Mouse (Mus musculus) midbrain, embryonic 14.5 days (tissue): ENCODE measurements around the gene Ksr2. TPM values are rescaled to one million over a fixed set of nuclear protein-coding genes. Genes with fewer than 3 reads are reported as not detected.

Experiments
- ATAC-seq: fragments of 200-750 bp; cut with Nextera tagmentation; 2 replicates; pipeline ENCODE4 v1.8.0; 2017; ENCODE audit warnings: moderate number of reproducible peaks, moderate library complexity; ENCODE audit not compliant: low FRiP score, low TSS enrichment
- DNase-seq: peaks from one replicate; pipeline ENCODE4 v3.0.0-alpha.2; 2015
- H3K27ac ChIP-seq: fragments of 300-500 bp; sonication (generic); replicated peaks from 2 replicates; pipeline ENCODE4 v1.5.1; 2014; ENCODE audit warnings: mild to moderate bottlenecking, low read depth, low read length, moderate library complexity
- H3K27me3 ChIP-seq: fragments of 300-500 bp; sonication (generic); 2 replicates; pipeline ENCODE4 v1.6.1; 2014; ENCODE audit warnings: low read length, control low read depth, mixed read lengths; ENCODE audit not compliant: control insufficient read depth, insufficient read depth
- H3K36me3 ChIP-seq: fragments of 300-500 bp; sonication (generic); 2 replicates; pipeline ENCODE4 v1.6.1; 2014; ENCODE audit warnings: low read length, control low read depth; ENCODE audit not compliant: control insufficient read depth, insufficient read depth
- H3K4me1 ChIP-seq: fragments of 300-500 bp; sonication (generic); 2 replicates; pipeline ENCODE4 v1.6.1; 2014; ENCODE audit warnings: mild to moderate bottlenecking, antibody characterized with exemption, low read length, control low read depth; ENCODE audit not compliant: control insufficient read depth, insufficient read depth
- H3K4me2 ChIP-seq: fragments of 300-500 bp; sonication (generic); 2 replicates; pipeline ENCODE4 v1.6.1; 2014; ENCODE audit warnings: mild to moderate bottlenecking, low read length, moderate library complexity
- H3K4me3 ChIP-seq: fragments of 300-500 bp; sonication (generic); replicated peaks from 2 replicates; pipeline ENCODE4 v1.5.1; 2014; ENCODE audit warnings: low read depth, low read length
- H3K9ac ChIP-seq: fragments of 300-500 bp; sonication (generic); replicated peaks from 2 replicates; pipeline ENCODE4 v1.6.1; 2014; ENCODE audit warnings: mild to moderate bottlenecking, low read length, moderate library complexity
- H3K9me3 ChIP-seq: fragments of 300-500 bp; sonication (generic); 2 replicates; pipeline ENCODE4 v1.6.1; 2016; ENCODE audit warnings: low read length, control low read depth, mixed read lengths; ENCODE audit not compliant: control insufficient read depth
- WGBS: fragments of 180-500 bp; shearing (Covaris S2); extraction: QIAGEN DNeasy Blood & Tissue Kit; methylation state at CpG from one replicate; pipeline ENCODE4 v1.1.7; 2014; 5-methylcytosine and 5-hydroxymethylcytosine counted together
- polyA plus RNA-seq: library from polyadenylated mRNA; unstranded; fragments of >200 nt; fragmentation: Nextera tagmentation; extraction: Ambion mirVana; gene quantifications from 2 replicates; pipeline ENCODE4 v1.2.1, GENCODE M21; 2014

Ksr2 gene
- polyA plus RNA-seq, 1 experiment from 2014 or later = 8.1 TPM

DNA sequence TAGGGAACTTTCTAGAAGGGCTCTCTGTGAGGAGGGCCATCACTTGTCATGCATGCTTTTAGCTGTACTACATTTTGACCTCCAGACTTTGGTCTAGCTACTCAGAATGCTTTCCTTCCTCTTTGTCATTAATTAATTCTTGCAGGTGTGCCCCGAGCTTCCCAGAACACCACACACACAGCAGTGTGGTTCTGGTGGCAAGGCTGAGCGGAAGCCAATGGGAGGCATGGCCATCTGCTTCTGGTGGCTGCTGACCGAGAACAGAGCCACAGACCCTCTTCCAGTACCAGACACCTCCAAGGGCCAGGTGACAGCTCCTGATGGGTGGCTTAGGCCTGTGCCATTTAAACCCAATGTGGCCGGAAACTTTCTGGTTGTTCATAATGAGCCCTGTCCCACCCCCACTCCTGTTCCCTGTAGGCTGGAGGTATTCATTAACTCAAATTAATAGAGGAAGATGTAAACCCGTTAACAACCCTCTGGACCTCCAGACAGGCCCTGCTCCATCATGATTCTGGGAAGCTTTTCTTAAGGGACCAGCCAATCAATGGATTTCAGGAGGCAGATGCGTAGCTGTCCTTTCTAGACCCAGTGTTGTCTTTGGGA is 155.5 kb downstream of the Ksr2 start:
- ATAC-seq (no peak), DNase-seq (no peak)
- WGBS = 90% methylated on average over 6 of the region's 6 CpGs
- Histone ChIP-seq H3K36me3 (peaks cover 5% of the 10 kb centered on the region; the same call in 1 of the 2 replicates), H3K4me1 (0 out of 2 replicates have a peak, but pooled peaks cover 5% of the 10 kb centered on the region), H3K4me2 (no peak overlapping the region), H3K27me3 (no peaks in the 10 kb centered on the region), H3K9ac (no peak overlapping the region), H3K4me3 (no peak overlapping the region), H3K9me3 (0 out of 2 replicates have a peak, but pooled peaks cover 5% of the 10 kb centered on the region), H3K27ac (no peak overlapping the region)

DNA sequence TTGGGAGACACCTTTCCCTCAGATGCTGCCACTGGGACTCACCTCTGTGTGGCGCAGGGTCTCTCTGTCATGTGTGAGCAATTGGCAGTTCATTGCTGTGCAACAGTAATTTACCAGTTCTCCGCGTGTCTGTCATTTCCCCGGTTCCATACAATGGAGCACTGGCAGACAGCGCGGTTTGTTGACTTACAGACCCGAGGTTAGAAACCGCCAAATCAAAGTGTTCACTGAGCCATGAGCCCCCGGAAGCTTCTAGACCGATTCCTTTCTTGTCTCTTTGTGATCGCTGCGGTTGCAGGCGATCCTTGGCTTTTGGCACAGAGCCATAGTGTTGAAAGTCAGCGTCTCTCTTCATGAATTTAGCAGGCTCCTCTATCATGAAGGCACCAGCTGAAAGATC is 158.6 kb downstream of the Ksr2 start:
- Histone ChIP-seq H3K4me1 (no peaks in the 10 kb centered on the region), H3K9ac (no peak overlapping the region), H3K4me3 (no peak overlapping the region), H3K4me2 (no peak overlapping the region), H3K27ac (no peak overlapping the region), H3K9me3 (0 out of 2 replicates have a peak, but pooled peaks cover 5% of the 10 kb centered on the region), H3K36me3 (no peaks in the 10 kb centered on the region; the same call in 1 of the 2 replicates), H3K27me3 (no peaks in the 10 kb centered on the region)
- ATAC-seq (no peak), DNase-seq (peak; percentile 65)
- WGBS = 63% methylated on average over 14 of the region's 14 CpGs

DNA sequence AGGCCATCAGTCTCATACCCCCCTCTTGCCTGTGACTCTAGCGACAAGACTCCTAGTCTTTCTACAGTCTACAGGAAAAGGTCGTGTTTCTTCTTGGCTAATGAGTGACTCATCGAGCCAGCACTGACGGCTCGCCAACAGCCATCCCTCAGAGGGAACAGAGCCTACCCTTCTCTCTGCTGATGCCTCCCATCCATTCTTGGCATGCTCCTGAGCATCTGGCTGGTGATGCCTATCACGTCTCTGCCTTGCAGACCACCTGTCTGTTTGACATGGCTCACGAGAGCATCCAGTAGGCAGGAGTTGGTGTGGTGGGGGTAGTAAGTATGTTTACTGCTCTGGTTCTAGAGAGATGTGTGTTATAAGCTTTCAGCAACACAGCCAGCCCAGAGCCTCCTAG is 161.1 kb downstream of the Ksr2 start:
- ATAC-seq = no peak
- no peak overlapping the region for H3K9ac ChIP-seq
- no peaks in the 10 kb centered on the region for H3K27me3 ChIP-seq
- H3K4me2 ChIP-seq = no peak overlapping the region
- no peak overlapping the region for H3K4me3 ChIP-seq
- H3K9me3 ChIP-seq = 0 out of 2 replicates have a peak, but pooled peaks cover 8% of the 10 kb centered on the region
- no peak overlapping the region for H3K27ac ChIP-seq
- no peaks in the 10 kb centered on the region for H3K36me3 ChIP-seq
- no peaks in the 10 kb centered on the region for H3K4me1 ChIP-seq
- no peak for DNase-seq
- 89% methylated on average over 7 of the region's 7 CpGs for WGBS

DNA sequence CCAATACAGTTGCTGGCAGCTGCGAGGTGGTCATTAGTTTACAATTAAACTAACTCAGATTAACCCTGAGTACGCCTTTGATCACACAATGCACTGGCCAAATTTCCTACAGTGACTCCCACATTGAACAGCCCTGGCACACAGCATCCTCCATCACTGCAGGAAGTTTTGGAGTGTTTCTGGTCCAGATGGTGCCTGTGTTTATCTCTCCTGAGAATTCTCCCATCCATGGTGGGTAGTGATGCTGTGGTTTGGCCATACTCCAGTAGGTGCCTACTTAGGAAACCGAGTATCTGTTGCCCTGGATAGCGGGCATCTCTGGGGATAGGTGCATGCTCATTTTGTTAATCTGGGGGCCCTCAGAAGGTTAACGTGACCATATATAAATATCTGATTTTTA is 163.8 kb downstream of the Ksr2 start:
- Histone ChIP-seq H3K27ac (no peak overlapping the region), H3K4me3 (no peak overlapping the region), H3K4me1 (no peaks in the 10 kb centered on the region), H3K4me2 (no peak overlapping the region), H3K9ac (no peak overlapping the region), H3K27me3 (no peaks in the 10 kb centered on the region), H3K9me3 (0 out of 2 replicates have a peak, but pooled peaks cover 3% of the 10 kb centered on the region), H3K36me3 (no peaks in the 10 kb centered on the region)
- 91% methylated on average over 5 of the region's 5 CpGs for WGBS
- DNase-seq (no peak), ATAC-seq (no peak)

DNA sequence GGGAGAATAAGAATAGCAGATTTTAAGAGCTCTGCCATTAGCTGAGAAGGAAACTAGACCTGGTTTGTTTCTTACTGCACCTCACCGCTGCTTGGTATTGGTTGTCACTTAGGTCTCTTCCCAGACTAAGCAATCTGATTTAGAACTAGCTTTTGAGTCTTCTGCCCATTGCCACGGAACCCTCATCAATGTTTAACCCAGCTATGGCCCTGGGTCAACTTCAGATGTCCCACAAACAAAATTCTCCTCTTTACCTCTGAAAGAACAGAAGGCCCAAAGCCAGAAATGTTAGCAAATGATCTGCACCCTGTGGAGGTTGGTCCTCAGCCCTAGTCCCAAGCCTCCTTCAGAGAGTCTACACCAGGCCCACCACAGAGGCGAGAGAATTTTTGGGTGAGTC is 167.9 kb downstream of the Ksr2 start:
- WGBS = 89% methylated on average over 3 of the region's 3 CpGs
- ATAC-seq = no peak

DNA sequence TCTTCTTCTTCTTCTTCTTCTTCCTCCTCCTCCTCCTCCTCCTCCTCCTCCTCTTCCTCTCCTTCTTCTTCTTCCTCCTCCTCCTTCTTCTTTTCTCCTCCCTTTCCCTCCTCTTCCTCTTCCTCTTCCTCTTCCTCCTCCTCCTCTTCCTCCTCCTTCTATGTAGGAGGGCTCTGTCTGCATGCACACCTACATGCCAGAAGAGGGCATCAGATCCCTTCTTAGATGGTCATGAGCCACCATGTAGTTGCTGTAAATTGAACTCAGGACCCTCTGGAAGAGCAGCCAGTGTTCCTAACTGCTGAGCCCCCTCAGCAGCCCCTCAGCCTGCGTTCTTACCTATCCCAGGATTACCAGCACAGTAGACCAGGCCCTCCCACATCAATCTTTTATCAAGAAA is 170.6 kb downstream of the Ksr2 start:
- no peaks in the 10 kb centered on the region for H3K9me3 ChIP-seq
- 67% methylated on average over 1 of the region's 1 CpGs for WGBS
- H3K4me1 ChIP-seq = no peaks in the 10 kb centered on the region
- ATAC-seq (no peak), DNase-seq (no peak)
- H3K27ac ChIP-seq = no peak overlapping the region
- no peak overlapping the region for H3K9ac ChIP-seq
- H3K4me2 ChIP-seq = no peak overlapping the region
- no peak overlapping the region for H3K4me3 ChIP-seq
- no peaks in the 10 kb centered on the region for H3K27me3 ChIP-seq
- H3K36me3 ChIP-seq = no peaks in the 10 kb centered on the region

More for the DNA sequence above, 167.9 kb downstream of the Ksr2 start:
- H3K36me3 ChIP-seq = no peaks in the 10 kb centered on the region
- no peak overlapping the region for H3K4me2 ChIP-seq
- no peaks in the 10 kb centered on the region for H3K27me3 ChIP-seq
- no peak overlapping the region for H3K4me3 ChIP-seq
- H3K27ac ChIP-seq = no peak overlapping the region
- no peak overlapping the region for H3K9ac ChIP-seq
- H3K9me3 ChIP-seq = 0 out of 2 replicates have a peak, but pooled peaks cover 3% of the 10 kb centered on the region
- no peaks in the 10 kb centered on the region for H3K4me1 ChIP-seq
- DNase-seq = no peak

DNA sequence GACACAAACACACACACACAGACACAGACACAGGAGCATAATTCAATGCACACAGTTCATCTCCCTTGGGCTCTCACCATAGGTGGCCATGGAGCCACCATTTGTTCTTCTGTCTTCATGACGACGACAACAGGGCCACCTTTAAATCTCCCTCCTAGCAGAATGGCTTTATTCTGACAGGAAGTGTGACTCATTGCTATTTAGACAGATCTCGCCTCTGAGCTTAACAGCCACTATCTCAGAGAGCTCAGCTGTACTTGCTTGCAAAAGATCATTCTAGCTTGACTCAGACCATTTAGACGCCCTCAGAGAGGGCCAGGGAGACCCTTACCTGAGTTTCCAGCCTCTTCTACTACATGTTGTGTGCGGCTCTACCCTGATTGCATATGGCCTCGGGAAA is 175.5 kb downstream of the Ksr2 start:
- H3K27ac ChIP-seq = no peak overlapping the region
- H3K9ac ChIP-seq = no peak overlapping the region
- no peak overlapping the region for H3K4me2 ChIP-seq
- H3K36me3 ChIP-seq = no peaks in the 10 kb centered on the region
- ATAC-seq (no peak), DNase-seq (no peak)
- no peak overlapping the region for H3K4me3 ChIP-seq
- no peaks in the 10 kb centered on the region for H3K27me3 ChIP-seq
- WGBS = 68% methylated on average over 6 of the region's 6 CpGs
- no peaks in the 10 kb centered on the region for H3K4me1 ChIP-seq
- H3K9me3 ChIP-seq = no peaks in the 10 kb centered on the region

DNA sequence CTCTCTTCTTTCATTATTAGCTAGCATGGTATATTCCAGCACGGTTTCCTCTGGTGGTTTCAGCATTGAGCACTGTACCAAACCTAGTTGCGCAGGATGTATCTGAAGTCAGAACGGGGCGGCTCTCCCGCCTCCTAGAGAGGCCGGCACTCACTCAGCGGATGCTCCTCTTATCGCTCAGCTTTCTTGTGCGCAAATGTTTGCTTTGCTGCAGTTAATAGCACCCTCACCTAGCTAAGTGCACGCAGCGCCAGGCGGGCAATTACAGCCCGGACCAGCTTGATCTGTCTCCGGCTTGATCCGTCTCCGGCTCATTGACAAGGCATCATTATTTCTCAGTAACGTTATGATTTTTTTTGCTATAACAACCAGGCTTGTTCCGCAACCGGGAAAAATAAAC is 179.5 kb downstream of the Ksr2 start:
- ATAC-seq = no peak
- Histone ChIP-seq H3K9ac (no peak overlapping the region), H3K4me1 (no peaks in the 10 kb centered on the region), H3K36me3 (no peaks in the 10 kb centered on the region), H3K27me3 (no peaks in the 10 kb centered on the region), H3K4me2 (no peak overlapping the region), H3K27ac (no peak overlapping the region; the same call in 1 of the 2 replicates), H3K4me3 (no peak overlapping the region), H3K9me3 (no peaks in the 10 kb centered on the region)
- 64% methylated on average over 19 of the region's 19 CpGs for WGBS
- DNase-seq = peak; percentile 43

DNA sequence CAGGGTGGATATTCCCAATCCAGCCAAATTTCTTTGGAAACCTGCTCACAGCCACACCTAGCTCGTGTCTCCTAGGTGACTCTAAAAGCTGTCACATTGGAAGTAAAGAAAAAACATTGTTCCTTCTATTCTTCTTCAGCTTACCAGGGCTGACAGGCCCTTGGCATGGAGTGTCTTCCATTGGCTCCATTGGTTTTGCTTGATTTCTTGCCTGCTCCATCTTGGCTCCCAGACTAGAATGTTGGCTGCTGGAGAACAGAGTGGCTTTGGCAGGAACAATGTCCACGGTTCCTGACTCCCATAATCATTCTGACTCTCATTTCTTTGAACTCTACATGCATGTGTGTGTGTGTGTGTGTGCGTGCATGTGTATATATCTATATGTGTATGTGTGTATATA is 183.0 kb downstream of the Ksr2 start:
- Histone ChIP-seq H3K27ac (no peak overlapping the region), H3K9ac (no peak overlapping the region), H3K4me1 (no peaks in the 10 kb centered on the region; the same call in 1 of the 2 replicates), H3K36me3 (no peaks in the 10 kb centered on the region), H3K4me3 (no peak overlapping the region), H3K27me3 (no peaks in the 10 kb centered on the region), H3K9me3 (no peaks in the 10 kb centered on the region), H3K4me2 (no peak overlapping the region)
- 87% methylated on average over 3 of the region's 3 CpGs for WGBS
- ATAC-seq (no peak), DNase-seq (no peak)
